Mouse (Mus musculus): ENCODE measurements around the gene Terf2ip. TPM values are rescaled to one million over a fixed set of nuclear protein-coding genes. Genes with fewer than 3 reads are reported as not detected.

The Terf2ip gene
- total RNA-seq (2023) = 16.3 TPM

DNA sequence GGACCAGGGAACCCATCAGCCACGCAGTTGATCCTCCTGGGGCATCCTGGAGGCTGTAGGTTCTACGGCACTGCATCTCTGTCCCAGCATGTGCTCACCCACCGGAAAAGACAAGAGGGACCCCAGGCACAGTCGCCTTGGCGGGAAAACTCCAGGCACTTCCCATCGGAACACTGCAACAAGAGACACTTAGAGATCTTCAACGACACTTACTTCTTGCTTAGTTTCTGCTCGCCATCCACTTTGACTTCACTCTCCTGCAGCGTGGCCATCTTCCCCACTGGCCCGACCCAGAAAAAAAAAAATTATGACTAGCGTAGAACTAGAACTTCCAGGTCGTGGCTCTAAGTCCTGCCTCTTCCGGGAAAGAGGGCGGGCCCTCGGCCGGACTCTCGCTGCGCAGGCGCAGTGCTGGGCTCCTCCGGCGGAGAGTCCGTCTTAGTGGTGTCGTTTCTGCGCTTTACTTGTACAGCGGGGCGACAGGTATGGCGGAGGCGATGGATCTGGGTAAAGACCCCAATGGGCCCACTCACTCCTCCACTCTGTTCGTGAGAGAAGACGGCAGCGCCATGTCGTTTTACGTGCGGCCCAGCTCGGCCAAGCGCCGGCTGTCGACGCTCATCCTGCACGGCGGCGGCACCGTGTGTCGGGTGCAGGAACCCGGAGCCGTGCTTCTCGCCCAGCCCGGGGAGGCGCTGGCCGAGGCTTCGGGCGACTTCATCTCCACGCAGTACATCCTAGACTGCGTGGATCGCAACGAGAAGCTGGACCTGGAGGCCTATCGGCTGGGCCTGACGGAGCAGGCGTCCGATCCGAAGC is at the start of gene Terf2ip, which contains the start of gene Kars:
Terf2ip (plus strand) TSS at position 402 of the 819 bp plus-strand sequence.
Kars (minus strand) TSS at position 327 of the 819 bp plus-strand sequence.

DNA sequence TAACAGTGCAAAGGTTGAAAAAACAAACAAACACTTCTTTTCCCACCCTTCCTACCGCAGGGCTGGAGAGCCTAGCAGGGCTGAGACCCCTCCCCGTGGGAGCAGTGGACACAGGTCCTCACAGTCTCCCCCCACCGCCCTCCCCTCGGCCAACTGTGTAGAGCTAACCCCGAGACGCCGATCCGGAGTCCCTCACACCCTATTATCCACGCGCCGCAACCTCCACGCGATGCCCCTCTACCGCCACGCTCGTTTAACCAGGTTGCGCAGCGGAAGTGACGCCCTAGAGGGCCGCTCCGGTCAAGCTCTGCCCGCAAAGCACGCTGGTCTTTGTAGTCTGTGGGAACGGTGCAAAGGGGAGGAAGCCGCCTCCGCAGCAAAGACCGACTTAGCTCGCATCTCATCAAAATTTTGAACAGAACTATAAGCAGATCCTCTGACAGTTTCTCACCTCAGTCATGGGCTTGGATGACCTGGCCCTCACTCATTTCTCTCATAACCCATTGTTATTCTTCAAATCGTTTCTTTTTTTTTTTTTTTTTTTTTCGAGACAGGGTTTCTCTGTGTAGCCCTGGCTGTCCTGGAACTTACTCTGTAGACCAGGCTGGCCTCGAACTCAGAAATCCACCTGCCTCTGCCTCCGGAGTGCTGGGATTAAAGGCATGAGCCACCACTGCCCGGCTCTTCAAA is 19.0 kb upstream of the Terf2ip start, which contains the start of gene Adat1:
Adat1 (minus strand) TSS at position 290 of the 690 bp plus-strand sequence.

DNA sequence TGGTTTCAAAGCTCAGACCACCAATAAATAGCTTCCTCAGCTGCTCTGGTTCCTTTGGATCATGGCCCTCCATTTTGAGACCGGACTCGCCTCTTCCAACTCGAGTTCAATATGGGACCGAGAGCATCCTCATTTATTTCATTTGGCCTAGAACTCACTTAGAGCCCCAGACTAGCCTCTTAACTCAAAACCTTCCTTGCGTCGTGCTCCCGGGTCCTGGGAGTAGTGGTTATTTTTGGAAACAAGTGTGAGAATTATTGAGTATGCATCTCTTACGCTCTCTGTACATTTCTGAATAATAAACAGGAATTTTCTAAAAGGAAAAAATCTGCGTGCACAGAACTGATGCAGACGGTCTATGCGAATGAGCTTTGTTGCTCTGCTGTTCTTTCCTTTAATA is 3.7 kb downstream of the Terf2ip start, which contains the start of gene Gm6793:
Gm6793 (minus strand) TSS at position 101 of the 400 bp plus-strand sequence.

Other genes with a start within 250 kb of the Terf2ip start
- 38.5 TPM for gene Cfdp1, start 157.1 kb upstream of the Terf2ip start, total RNA-seq (2023)
- 2.8 TPM for gene Tmem170, start 134.6 kb upstream of the Terf2ip start, total RNA-seq (2023)
- not detected for gene Chst5, start 101.0 kb upstream of the Terf2ip start, total RNA-seq (2023)
- 1.1 TPM for gene Tmem231, start 77.5 kb upstream of the Terf2ip start, total RNA-seq (2023)
- gene Gabarapl2, start 70.7 kb upstream of the Terf2ip start, total RNA-seq (2023) = 98.3 TPM
- gene Adat1, start 19.1 kb upstream of the Terf2ip start, total RNA-seq (2023) = 5.3 TPM
- 75.6 TPM for gene Kars, start 75 bp upstream of the Terf2ip start, total RNA-seq (2023)
- gene Gm6793, start 3.6 kb downstream of the Terf2ip start, total RNA-seq (2023) = not detected